Mouse (Mus musculus): ENCODE data around the gene Cltrn. TPM values are rescaled to one million over a fixed set of nuclear protein-coding genes. Genes with fewer than 3 reads are reported as not detected.

The Cltrn gene
- polyA plus RNA-seq, 1 experiment from 2014 or later = 0.20 TPM

DNA sequence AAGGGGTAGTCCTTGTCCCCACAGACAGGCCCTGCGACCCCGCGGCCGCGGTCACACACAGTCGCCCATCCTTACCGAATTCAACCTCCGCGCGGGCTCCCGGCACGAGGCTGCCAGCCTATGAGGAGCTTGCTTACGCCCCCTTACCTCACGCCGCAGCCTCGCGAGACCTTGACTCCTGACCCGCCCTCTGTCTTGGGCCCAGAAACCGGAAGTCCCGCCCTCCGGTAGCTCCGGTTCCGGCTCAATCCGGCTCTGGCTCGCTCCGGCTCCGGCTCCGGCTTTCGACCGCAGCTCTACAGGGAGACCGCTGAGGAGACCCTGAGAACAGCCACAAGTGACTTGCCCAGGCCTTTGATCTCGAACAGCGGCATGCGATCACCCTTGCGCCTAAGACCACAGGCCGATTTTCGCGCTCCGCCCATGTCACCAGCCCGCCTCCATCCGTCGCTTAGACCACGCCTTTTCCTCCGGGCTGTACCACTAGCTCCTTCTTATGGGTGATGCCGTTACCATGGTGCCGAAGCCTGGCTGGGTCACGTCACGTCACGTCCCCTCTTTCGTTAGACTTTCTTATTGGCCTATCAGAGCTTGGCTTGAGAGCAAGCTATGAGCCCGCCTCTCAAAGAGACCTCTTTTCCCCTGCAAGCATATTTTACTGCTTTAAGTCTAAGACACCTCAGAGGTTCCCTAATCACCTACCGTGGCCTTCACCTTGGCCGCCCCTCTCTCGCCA, 12.4 kb upstream of the Cltrn start, which contains the start of gene Siah1b:
TSS of gene Siah1b (minus strand) at position 454 of the 736 bp plus-strand sequence.
- H3K27ac ChIP-seq (ENCODE audit: low read depth, low read length) = peak within 1 kb of the TSS; percentile 90
- H3K4me3 ChIP-seq (ENCODE audit: low read length) = peak within 1 kb of the TSS; percentile 57
- peak within 1 kb of the TSS; percentile 76 for H3K9ac ChIP-seq (ENCODE audit: low read depth, low read length)
- H3K4me1 ChIP-seq (ENCODE audit: control insufficient read depth, insufficient read depth, low read depth, low read length) = no peaks in the 10 kb centered on the region
- H3K36me3 ChIP-seq (ENCODE audit: control insufficient read depth, insufficient read depth, low read length) = no peaks in the 10 kb centered on the region
- WGBS = 21% methylated on average over 54 of the region's 54 CpGs
- no peaks in the 10 kb centered on the region for H3K9me3 ChIP-seq (ENCODE audit: control insufficient read depth, low read length)
- ATAC-seq = peak; percentile 99
- peak within 1 kb of the TSS; percentile 81 for H3K4me2 ChIP-seq (ENCODE audit: low read length)
- H3K27me3 ChIP-seq (replicated peaks; ENCODE audit: control insufficient read depth, insufficient read depth, low read length) = no peaks in the 10 kb centered on the region

DNA sequence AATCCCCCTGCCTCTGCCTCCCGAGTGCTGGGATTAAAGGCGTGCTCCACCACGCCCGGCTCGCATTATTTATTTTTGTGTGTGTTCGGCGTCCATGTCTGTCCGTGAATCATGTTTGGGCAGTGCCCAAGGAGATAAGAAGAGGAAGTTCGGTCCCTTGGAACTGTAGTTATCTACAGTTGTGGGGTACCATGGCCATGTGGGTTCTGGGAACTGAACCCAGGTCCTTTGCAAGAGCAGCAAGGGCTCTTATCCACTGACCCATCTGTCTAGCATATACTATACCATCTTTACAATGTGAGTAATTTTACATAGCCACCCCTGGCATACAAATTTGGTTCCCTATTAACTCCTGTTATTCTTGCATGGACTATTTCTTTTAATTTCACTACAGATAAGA, 6.6 kb upstream of the Cltrn start:
- ATAC-seq = no peak
- Histone ChIP-seq H3K27me3 (replicated peaks; ENCODE audit: control insufficient read depth, insufficient read depth, low read length) (no peaks in the 10 kb centered on the region), H3K9me3 (ENCODE audit: control insufficient read depth, low read length) (no peaks in the 10 kb centered on the region), H3K9ac (ENCODE audit: low read depth, low read length) (no peak overlapping the region), H3K4me3 (ENCODE audit: low read length) (no peak overlapping the region), H3K4me2 (ENCODE audit: low read length) (no peak overlapping the region), H3K27ac (ENCODE audit: low read depth, low read length) (no peak overlapping the region), H3K4me1 (ENCODE audit: control insufficient read depth, insufficient read depth, low read depth, low read length) (no peaks in the 10 kb centered on the region), H3K36me3 (ENCODE audit: control insufficient read depth, insufficient read depth, low read length) (no peaks in the 10 kb centered on the region)
- 93% methylated on average over 9 of the region's 9 CpGs for WGBS

DNA sequence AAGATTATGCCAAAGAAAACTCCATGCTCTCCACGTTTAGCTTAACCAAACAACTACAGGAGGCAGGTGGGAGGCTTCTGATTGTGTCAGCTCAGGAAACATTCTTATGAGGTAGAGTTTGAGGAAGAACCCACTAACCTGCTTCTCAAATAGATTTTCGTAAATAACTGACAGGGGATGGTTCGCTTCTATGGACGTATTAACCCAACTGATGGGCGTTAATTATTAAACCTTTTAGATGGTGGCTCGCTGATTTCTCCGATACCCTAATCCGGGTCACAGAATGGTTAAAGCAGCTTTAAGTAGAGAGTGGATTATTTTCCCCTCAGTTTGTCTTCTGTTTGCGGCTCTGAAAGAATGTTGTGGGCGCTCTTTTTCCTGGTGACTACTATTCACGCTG, 1.3 kb downstream of the Cltrn start:
- no peak overlapping the region for H3K9ac ChIP-seq (ENCODE audit: low read depth, low read length)
- no peak overlapping the region for H3K27ac ChIP-seq (ENCODE audit: low read depth, low read length)
- ATAC-seq = no peak
- no peaks in the 10 kb centered on the region for H3K9me3 ChIP-seq (ENCODE audit: control insufficient read depth, low read length)
- no peaks in the 10 kb centered on the region for H3K4me1 ChIP-seq (ENCODE audit: control insufficient read depth, insufficient read depth, low read depth, low read length)
- H3K27me3 ChIP-seq (replicated peaks; ENCODE audit: control insufficient read depth, insufficient read depth, low read length) = peaks cover 2% of the 10 kb centered on the region
- no peaks in the 10 kb centered on the region for H3K36me3 ChIP-seq (ENCODE audit: control insufficient read depth, insufficient read depth, low read length)
- no peak overlapping the region for H3K4me2 ChIP-seq (ENCODE audit: low read length)
- 75% methylated on average over 11 of the region's 11 CpGs for WGBS
- H3K4me3 ChIP-seq (ENCODE audit: low read length) = no peak overlapping the region

- H3K4me3 ChIP-seq (ENCODE audit: low read length) = no peak overlapping the region
- no peak overlapping the region for H3K4me2 ChIP-seq (ENCODE audit: low read length)
- ATAC-seq = no peak
- no peaks in the 10 kb centered on the region for H3K4me1 ChIP-seq (ENCODE audit: control insufficient read depth, insufficient read depth, low read depth, low read length)
- 71% methylated on average over 7 of the region's 7 CpGs for WGBS
- no peaks in the 10 kb centered on the region for H3K36me3 ChIP-seq (ENCODE audit: control insufficient read depth, insufficient read depth, low read length)
- H3K9me3 ChIP-seq (ENCODE audit: control insufficient read depth, low read length) = no peaks in the 10 kb centered on the region
- H3K27me3 ChIP-seq (replicated peaks; ENCODE audit: control insufficient read depth, insufficient read depth, low read length) = peaks cover 2% of the 10 kb centered on the region
- no peak overlapping the region for H3K27ac ChIP-seq (ENCODE audit: low read depth, low read length)
- no peak overlapping the region for H3K9ac ChIP-seq (ENCODE audit: low read depth, low read length)
Observed at GRCm38 (mm10) chrX:164092300-164093169, 3.9 kb downstream of the Cltrn start.

DNA sequence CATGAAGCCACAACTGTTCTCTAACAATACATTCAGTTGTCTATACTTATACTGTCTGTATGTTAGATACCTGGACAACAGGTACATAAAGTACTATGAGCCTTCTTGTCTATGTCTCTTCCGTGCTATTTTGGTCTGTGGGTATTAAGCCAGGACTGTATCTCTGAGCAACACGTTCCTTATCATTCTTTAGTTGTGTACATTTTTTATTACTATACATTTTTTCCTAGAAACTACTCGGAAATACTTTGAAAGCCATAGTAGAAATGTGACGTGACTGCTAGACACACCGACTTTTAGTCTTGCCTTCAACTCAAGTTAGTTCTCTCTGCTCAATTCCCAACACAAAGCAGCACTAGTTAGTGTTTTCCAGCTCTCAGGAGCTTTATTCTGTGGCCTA, 4.8 kb downstream of the Cltrn start:
- Histone ChIP-seq H3K9me3 (ENCODE audit: control insufficient read depth, low read length) (no peaks in the 10 kb centered on the region), H3K4me1 (ENCODE audit: control insufficient read depth, insufficient read depth, low read depth, low read length) (no peaks in the 10 kb centered on the region), H3K4me2 (ENCODE audit: low read length) (no peak overlapping the region), H3K36me3 (ENCODE audit: control insufficient read depth, insufficient read depth, low read length) (no peaks in the 10 kb centered on the region), H3K9ac (ENCODE audit: low read depth, low read length) (no peak overlapping the region), H3K27ac (ENCODE audit: low read depth, low read length) (no peak overlapping the region), H3K27me3 (replicated peaks; ENCODE audit: control insufficient read depth, insufficient read depth, low read length) (peaks cover 2% of the 10 kb centered on the region), H3K4me3 (ENCODE audit: low read length) (no peak overlapping the region)
- no peak for ATAC-seq
- 90% methylated on average over 5 of the region's 5 CpGs for WGBS

- Histone ChIP-seq H3K27me3 (replicated peaks; ENCODE audit: control insufficient read depth, insufficient read depth, low read length) (no peaks in the 10 kb centered on the region; the same call in 1 of the 2 replicates), H3K4me3 (ENCODE audit: low read length) (no peak overlapping the region), H3K4me2 (ENCODE audit: low read length) (no peak overlapping the region), H3K4me1 (ENCODE audit: control insufficient read depth, insufficient read depth, low read depth, low read length) (no peaks in the 10 kb centered on the region), H3K36me3 (ENCODE audit: control insufficient read depth, insufficient read depth, low read length) (no peaks in the 10 kb centered on the region), H3K27ac (ENCODE audit: low read depth, low read length) (no peak overlapping the region), H3K9me3 (ENCODE audit: control insufficient read depth, low read length) (no peaks in the 10 kb centered on the region), H3K9ac (ENCODE audit: low read depth, low read length) (no peak overlapping the region)
- no peak for ATAC-seq
- WGBS = 71% methylated on average over 2 of the region's 2 CpGs
Observed at GRCm38 (mm10) chrX:164095838-164096237, 7.2 kb downstream of the Cltrn start.

DNA sequence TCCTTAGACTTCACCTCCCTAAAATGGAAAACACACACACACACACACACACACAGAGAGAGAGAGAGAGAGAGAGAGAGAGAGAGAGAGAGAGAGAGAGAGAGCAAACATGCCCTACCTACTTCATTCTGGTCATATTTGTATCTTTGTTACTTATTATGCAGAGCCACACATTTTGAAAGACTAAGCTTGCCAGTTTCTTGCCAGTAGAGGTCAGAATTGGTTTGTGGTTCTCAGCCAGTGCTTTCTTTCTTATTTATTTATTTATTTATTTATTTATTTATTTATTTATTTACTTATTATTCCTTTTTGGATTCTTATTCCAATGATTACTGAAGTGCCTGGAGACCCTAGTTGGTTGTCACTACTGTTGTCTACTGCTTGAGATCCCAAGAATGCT, 12.9 kb downstream of the Cltrn start:
- no peak overlapping the region for H3K4me2 ChIP-seq (ENCODE audit: low read length)
- H3K9me3 ChIP-seq (ENCODE audit: control insufficient read depth, low read length) = no peaks in the 10 kb centered on the region
- no peaks in the 10 kb centered on the region for H3K27me3 ChIP-seq (replicated peaks; ENCODE audit: control insufficient read depth, insufficient read depth, low read length)
- H3K36me3 ChIP-seq (ENCODE audit: control insufficient read depth, insufficient read depth, low read length) = no peaks in the 10 kb centered on the region
- no peak for ATAC-seq
- no peak overlapping the region for H3K9ac ChIP-seq (ENCODE audit: low read depth, low read length)
- no peak overlapping the region for H3K27ac ChIP-seq (ENCODE audit: low read depth, low read length)
- no peaks in the 10 kb centered on the region for H3K4me1 ChIP-seq (ENCODE audit: control insufficient read depth, insufficient read depth, low read depth, low read length)
- no peak overlapping the region for H3K4me3 ChIP-seq (ENCODE audit: low read length)

- Histone ChIP-seq H3K4me3 (ENCODE audit: low read length) (no peak overlapping the region), H3K27ac (ENCODE audit: low read depth, low read length) (no peak overlapping the region), H3K27me3 (replicated peaks; ENCODE audit: control insufficient read depth, insufficient read depth, low read length) (no peaks in the 10 kb centered on the region), H3K4me2 (ENCODE audit: low read length) (no peak overlapping the region), H3K4me1 (ENCODE audit: control insufficient read depth, insufficient read depth, low read depth, low read length) (no peaks in the 10 kb centered on the region), H3K9ac (ENCODE audit: low read depth, low read length) (no peak overlapping the region), H3K9me3 (ENCODE audit: control insufficient read depth, low read length) (no peaks in the 10 kb centered on the region), H3K36me3 (ENCODE audit: control insufficient read depth, insufficient read depth, low read length) (no peaks in the 10 kb centered on the region)
- WGBS = 87% methylated on average over 7 of the region's 7 CpGs
- no peak for ATAC-seq
Observed at GRCm38 (mm10) chrX:164102198-164102597, 13.6 kb downstream of the Cltrn start.

- no peak overlapping the region for H3K4me2 ChIP-seq (ENCODE audit: low read length)
- H3K9me3 ChIP-seq (ENCODE audit: control insufficient read depth, low read length) = no peaks in the 10 kb centered on the region
- H3K36me3 ChIP-seq (ENCODE audit: control insufficient read depth, insufficient read depth, low read length) = no peaks in the 10 kb centered on the region
- no peak overlapping the region for H3K9ac ChIP-seq (ENCODE audit: low read depth, low read length)
- ATAC-seq = no peak
- H3K27me3 ChIP-seq (replicated peaks; ENCODE audit: control insufficient read depth, insufficient read depth, low read length) = no peaks in the 10 kb centered on the region
- WGBS = 70% methylated on average over 6 of the region's 6 CpGs
- H3K4me3 ChIP-seq (ENCODE audit: low read length) = no peak overlapping the region
- H3K4me1 ChIP-seq (ENCODE audit: control insufficient read depth, insufficient read depth, low read depth, low read length) = no peaks in the 10 kb centered on the region
- H3K27ac ChIP-seq (ENCODE audit: low read depth, low read length) = no peak overlapping the region
Observed at GRCm38 (mm10) chrX:164102656-164103055, 14.0 kb downstream of the Cltrn start.
